ENCODE assay signal across 10 mouse cellular contexts in genomic region chr7:68154588-68154987, GRCm38 (mm10).
DNase-seq lines count a peak whose midpoint lies in the region; ATAC-seq and TF ChIP-seq lines count a peak whose summit lies in the region.
"Had no signal": no experiment of that assay in that cellular context is flagged by ENCODE, and none has a peak within 500 bp of the region (broad histone marks: within the 10 kb centered on the region; RNA-seq: fewer than 3 reads in every experiment).

No protein-coding gene starts in this region.

- no peak overlapping the region for H3K4me2 ChIP-seq in lung, embryonic 15.5 days
- 0 out of 2 replicates have a peak overlapping the region, but pooled peaks have one; percentile 2 for H3K4me2 ChIP-seq in hindbrain, embryonic 14.5 days (replicated peaks)
- no peak overlapping the region for H3K4me2 ChIP-seq in stomach, embryonic 14.5 days (replicated peaks; ENCODE audit: low read depth, low read length)
- H3K4me2 ChIP-seq: liver, embryonic 13.5 days had no signal

- no peaks in the 10 kb centered on the region for H3K36me3 ChIP-seq in lung, embryonic 15.5 days
- no peaks in the 10 kb centered on the region for H3K36me3 ChIP-seq in hindbrain, embryonic 14.5 days (replicated peaks; ENCODE audit: control insufficient read depth, insufficient read depth)
- no peaks in the 10 kb centered on the region for H3K36me3 ChIP-seq in stomach, embryonic 14.5 days (ENCODE audit: control insufficient read depth, insufficient read depth, low read length)
- H3K36me3 ChIP-seq: liver, embryonic 13.5 days had no signal

- no peak overlapping the region for H3K9ac ChIP-seq in lung, embryonic 15.5 days
- H3K9ac ChIP-seq in hindbrain, embryonic 14.5 days, result peak overlapping the region; percentile 35; the same call in 1 of the 2 replicates
- H3K9ac ChIP-seq in stomach, embryonic 14.5 days (replicated peaks; ENCODE audit: low read depth, low read length), result no peak overlapping the region
- H3K9ac ChIP-seq: liver, embryonic 13.5 days had no signal

- no peaks in the 10 kb centered on the region for H3K9me3 ChIP-seq in lung, embryonic 15.5 days
- H3K9me3 ChIP-seq in hindbrain, embryonic 14.5 days (ENCODE audit: control insufficient read depth, low read length), result no peaks in the 10 kb centered on the region
- no peaks in the 10 kb centered on the region for H3K9me3 ChIP-seq in stomach, embryonic 14.5 days (ENCODE audit: control insufficient read depth, low read depth, low read length)
- H3K9me3 ChIP-seq: liver, embryonic 13.5 days had no signal

- H3K27ac ChIP-seq in gastrocnemius, adult 2 months, result peak overlapping the region; percentile 73
- H3K27ac ChIP-seq in lung, embryonic 15.5 days, result peak overlapping the region; percentile 26; the same call in 1 of the 2 replicates
- H3K27ac ChIP-seq in hindbrain, embryonic 14.5 days, result peak overlapping the region; percentile 56; the same call in 1 of the 2 replicates
- H3K27ac ChIP-seq in stomach, embryonic 14.5 days (ENCODE audit: low read length), result peak overlapping the region; percentile 40; the same call in 1 of the 2 replicates
- H3K27ac ChIP-seq: liver, embryonic 13.5 days had no signal

- intact Hi-C loops in gastrocnemius, adult 2 months (cut with DNase I), result no loop called here
- intact Hi-C loops in gastrocnemius, postnatal 36 days (cut with DNase I), result no loop called here

- no peak for TF ChIP-seq CTCF in gastrocnemius, adult 2 months (IDR thresholded peaks at IDR 0.05)

- ATAC-seq in lung, embryonic 15.5 days (ENCODE audit: borderline replicate concordance, extremely low read depth, low FRiP score, low TSS enrichment), result no peak
- ATAC-seq in hindbrain, embryonic 14.5 days (ENCODE audit: low FRiP score), result no peak
- ATAC-seq in stomach, embryonic 14.5 days (ENCODE audit: insufficient number of reproducible peaks, insufficient read depth, low FRiP score, low read depth), result no peak

- no peak for DNase-seq in gastrocnemius, adult 2 months
- no peak for DNase-seq in gastrocnemius, postnatal 36 days
- no peak for DNase-seq in lung, postnatal 10 days
- no peak for DNase-seq in hindbrain, embryonic 14.5 days (ENCODE audit: low spot score)
- no peak for DNase-seq in layer of hippocampus, adult 11-12 months (ENCODE audit: low spot score)
- no peak for DNase-seq in spleen, adult 12 weeks (ENCODE audit: low spot score)
- DNase-seq: gastrocnemius, postnatal 10 days; liver, embryonic 13.5 days had no signal

- H3K4me3 ChIP-seq in gastrocnemius, adult 2 months, result no peak overlapping the region
- H3K4me3 ChIP-seq in lung, embryonic 15.5 days, result no peak overlapping the region
- no peak overlapping the region for H3K4me3 ChIP-seq in hindbrain, embryonic 14.5 days (replicated peaks; ENCODE audit: low read length)
- no peak overlapping the region for H3K4me3 ChIP-seq in stomach, embryonic 14.5 days (ENCODE audit: low read depth, low read length)
- H3K4me3 ChIP-seq: liver, embryonic 13.5 days had no signal

- H3K27me3 ChIP-seq in lung, embryonic 15.5 days, result no peaks in the 10 kb centered on the region
- no peaks in the 10 kb centered on the region for H3K27me3 ChIP-seq in hindbrain, embryonic 14.5 days (ENCODE audit: control insufficient read depth, insufficient read depth, low read length)
- no peaks in the 10 kb centered on the region for H3K27me3 ChIP-seq in stomach, embryonic 14.5 days (ENCODE audit: control insufficient read depth, insufficient read depth, low read length)
- H3K27me3 ChIP-seq: liver, embryonic 13.5 days had no signal

- WGBS in lung, embryonic 15.5 days, result 37% methylated on average over 7 of the region's 7 CpGs
- 34% methylated on average over 7 of the region's 7 CpGs for WGBS in hindbrain, embryonic 14.5 days
- WGBS in stomach, embryonic 14.5 days, result 49% methylated on average over 7 of the region's 7 CpGs

- peaks cover 36% of the 10 kb centered on the region for H3K4me1 ChIP-seq in lung, embryonic 15.5 days
- H3K4me1 ChIP-seq in hindbrain, embryonic 14.5 days (replicated peaks; ENCODE audit: control insufficient read depth, insufficient read depth, low read length), result peaks cover 27% of the 10 kb centered on the region
- H3K4me1 ChIP-seq in stomach, embryonic 14.5 days (ENCODE audit: control insufficient read depth, insufficient read depth, low read length), result peaks cover 4% of the 10 kb centered on the region; the same call in 1 of the 2 replicates
